Mouse (Mus musculus) intestine, postnatal 0 days (tissue): ENCODE results near the gene Sipa1l1. TPM values are rescaled to one million over a fixed set of nuclear protein-coding genes. Genes with fewer than 3 reads are reported as not detected.
A peak's percentile ranks its signal among the peaks of the same experiment; 100 is the strongest.

Experiments
- ATAC-seq: fragments of 200-750 bp; cut with Nextera tagmentation; 2 replicates; pipeline ENCODE4 v1.8.0; 2017; ENCODE audit warnings: mild to moderate bottlenecking, moderate TSS enrichment, moderate library complexity
- H3K27ac ChIP-seq: fragments of 300-500 bp; sonication (generic); 2 replicates; pipeline ENCODE4 v1.5.1; 2014; ENCODE audit warnings: mild to moderate bottlenecking, low read depth, low read length, moderate library complexity
- H3K27me3 ChIP-seq: fragments of 300-500 bp; sonication (generic); replicated peaks from 2 replicates; pipeline ENCODE4 v1.6.1; 2014; ENCODE audit warnings: low read length, mixed read lengths; ENCODE audit not compliant: control insufficient read depth, insufficient read depth
- H3K36me3 ChIP-seq: fragments of 300-500 bp; sonication (generic); 2 replicates; pipeline ENCODE4 v1.6.1; 2014; ENCODE audit warnings: mild to moderate bottlenecking, moderate library complexity; ENCODE audit not compliant: control insufficient read depth, insufficient read depth
- H3K4me1 ChIP-seq: fragments of 300-500 bp; sonication (generic); replicated peaks from 2 replicates; pipeline ENCODE4 v1.6.1; 2014; ENCODE audit warnings: antibody characterized with exemption, low read length, mixed read lengths; ENCODE audit not compliant: control insufficient read depth, insufficient read depth
- H3K4me2 ChIP-seq: fragments of 300-500 bp; sonication (generic); replicated peaks from 2 replicates; pipeline ENCODE4 v1.6.1; 2014; ENCODE audit warnings: low read depth, mild to moderate bottlenecking, moderate library complexity
- H3K4me3 ChIP-seq: fragments of 300-500 bp; sonication (generic); 2 replicates; pipeline ENCODE4 v1.5.1; 2014; ENCODE audit warnings: low read depth, low read length
- H3K9ac ChIP-seq: fragments of 300-500 bp; sonication (generic); 2 replicates; pipeline ENCODE4 v1.6.1; 2014; ENCODE audit warnings: mild to moderate bottlenecking, low read depth, low read length
- H3K9me3 ChIP-seq: fragments of 300-500 bp; sonication (generic); 2 replicates; pipeline ENCODE4 v1.6.1; 2016; ENCODE audit warnings: mixed run types; ENCODE audit not compliant: control insufficient read depth
- CTCF ChIP-seq: sonication (generic); IDR thresholded peaks from 2 replicates; pipeline ENCODE4 v1.5.1; 2016; ENCODE audit warnings: low read depth, mild to moderate bottlenecking, control low read depth, antibody characterized with exemption, moderate library complexity
- WGBS: fragments of 180-500 bp; shearing (Covaris S2); extraction: QIAGEN DNeasy Blood & Tissue Kit; methylation state at CpG from one replicate; pipeline ENCODE4 v1.1.7; 2014; 5-methylcytosine and 5-hydroxymethylcytosine counted together
- polyA plus RNA-seq: library from polyadenylated mRNA; unstranded; fragments of >200 nt; fragmentation: Nextera tagmentation; extraction: Ambion mirVana; gene quantifications from 2 replicates; pipeline ENCODE4 v1.2.1, GENCODE M21; 2015

Sipa1l1 gene
- polyA plus RNA-seq, 1 experiment from 2014 or later, result 10.2 TPM

DNA sequence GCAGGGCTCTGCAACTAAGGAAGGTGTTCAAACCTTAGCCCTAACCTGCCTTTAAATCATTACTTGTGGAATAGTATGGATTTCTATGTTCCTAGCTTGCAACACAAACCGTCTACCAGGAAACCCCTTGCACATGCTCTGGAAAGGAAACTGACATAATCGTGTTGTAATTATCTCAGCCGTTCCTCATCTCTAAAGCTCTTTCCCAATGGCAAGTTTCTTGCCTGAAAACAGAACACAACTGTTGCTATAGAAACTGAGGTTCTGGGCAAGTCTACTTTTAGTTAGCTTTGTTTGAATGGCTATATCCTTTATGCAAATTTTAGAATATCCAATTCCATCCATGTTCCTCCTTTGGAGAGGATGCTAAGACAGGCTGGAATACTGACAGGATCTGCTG is 217.9 kb downstream of the Sipa1l1 start:
- no peaks in the 10 kb centered on the region for H3K9me3 ChIP-seq
- H3K27ac ChIP-seq, result no peak overlapping the region
- no peaks in the 10 kb centered on the region for H3K27me3 ChIP-seq
- no peaks in the 10 kb centered on the region for H3K4me1 ChIP-seq
- no peak for ATAC-seq
- no peak for TF ChIP-seq CTCF
- H3K9ac ChIP-seq, result no peak overlapping the region
- H3K36me3 ChIP-seq, result peaks cover 6% of the 10 kb centered on the region; the same call in 1 of the 2 replicates
- WGBS, result 74% methylated on average over 3 of the region's 3 CpGs
- no peak overlapping the region for H3K4me3 ChIP-seq
- no peak overlapping the region for H3K4me2 ChIP-seq

DNA sequence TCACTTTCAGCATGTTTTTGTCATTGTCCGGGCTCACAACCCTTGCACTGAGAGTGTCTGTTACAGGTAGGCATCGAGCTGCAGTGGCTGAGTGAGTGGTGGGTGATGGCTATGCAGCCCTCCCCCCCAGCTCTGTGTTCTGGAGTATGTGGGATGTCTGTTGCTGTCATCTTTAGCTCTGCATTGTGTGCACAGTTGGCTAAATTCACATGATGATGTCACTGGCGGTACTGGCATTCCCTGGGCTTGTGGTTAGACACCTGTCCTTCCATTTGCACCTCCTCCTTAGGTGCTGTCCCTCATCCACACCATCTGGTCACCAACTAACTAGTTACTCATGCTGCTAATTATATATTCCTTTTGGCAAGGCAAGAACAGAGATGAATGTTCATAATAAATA is 218.5 kb downstream of the Sipa1l1 start:
- WGBS, result 95% methylated on average over 3 of the region's 3 CpGs
- H3K9ac ChIP-seq, result no peak overlapping the region
- peaks cover 6% of the 10 kb centered on the region; the same call in 1 of the 2 replicates for H3K36me3 ChIP-seq
- no peak overlapping the region for H3K27ac ChIP-seq
- no peak overlapping the region for H3K4me2 ChIP-seq
- H3K27me3 ChIP-seq, result no peaks in the 10 kb centered on the region
- no peak overlapping the region for H3K4me3 ChIP-seq
- no peaks in the 10 kb centered on the region for H3K4me1 ChIP-seq
- H3K9me3 ChIP-seq, result no peaks in the 10 kb centered on the region
- TF ChIP-seq CTCF, result no peak
- no peak for ATAC-seq

DNA sequence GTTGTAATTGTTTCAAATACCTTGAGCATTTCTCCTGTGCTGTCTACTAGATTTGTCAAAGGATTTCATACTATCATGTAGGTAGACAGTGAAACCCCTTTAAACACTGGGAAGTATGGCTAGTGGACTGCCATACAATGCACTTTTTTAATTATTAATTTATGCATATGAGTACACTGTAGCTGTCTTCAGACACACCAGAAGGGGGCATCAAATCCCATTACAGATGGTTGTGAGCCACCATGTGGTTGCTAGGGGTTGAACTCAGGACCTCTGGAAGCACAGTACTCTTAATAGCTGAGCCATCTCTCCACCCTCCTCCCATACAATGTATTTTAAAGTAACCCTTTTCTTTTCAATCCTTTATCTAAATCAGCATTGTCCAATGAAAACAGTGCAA is 219.0 kb downstream of the Sipa1l1 start:
- no peak overlapping the region for H3K9ac ChIP-seq
- H3K36me3 ChIP-seq, result peaks cover 6% of the 10 kb centered on the region; the same call in 1 of the 2 replicates
- no peaks in the 10 kb centered on the region for H3K9me3 ChIP-seq
- TF ChIP-seq CTCF, result no peak
- no peaks in the 10 kb centered on the region for H3K27me3 ChIP-seq
- H3K27ac ChIP-seq, result no peak overlapping the region
- peaks cover 2% of the 10 kb centered on the region; the same call in 1 of the 2 replicates for H3K4me1 ChIP-seq
- ATAC-seq, result no peak
- no peak overlapping the region for H3K4me2 ChIP-seq
- H3K4me3 ChIP-seq, result no peak overlapping the region

DNA sequence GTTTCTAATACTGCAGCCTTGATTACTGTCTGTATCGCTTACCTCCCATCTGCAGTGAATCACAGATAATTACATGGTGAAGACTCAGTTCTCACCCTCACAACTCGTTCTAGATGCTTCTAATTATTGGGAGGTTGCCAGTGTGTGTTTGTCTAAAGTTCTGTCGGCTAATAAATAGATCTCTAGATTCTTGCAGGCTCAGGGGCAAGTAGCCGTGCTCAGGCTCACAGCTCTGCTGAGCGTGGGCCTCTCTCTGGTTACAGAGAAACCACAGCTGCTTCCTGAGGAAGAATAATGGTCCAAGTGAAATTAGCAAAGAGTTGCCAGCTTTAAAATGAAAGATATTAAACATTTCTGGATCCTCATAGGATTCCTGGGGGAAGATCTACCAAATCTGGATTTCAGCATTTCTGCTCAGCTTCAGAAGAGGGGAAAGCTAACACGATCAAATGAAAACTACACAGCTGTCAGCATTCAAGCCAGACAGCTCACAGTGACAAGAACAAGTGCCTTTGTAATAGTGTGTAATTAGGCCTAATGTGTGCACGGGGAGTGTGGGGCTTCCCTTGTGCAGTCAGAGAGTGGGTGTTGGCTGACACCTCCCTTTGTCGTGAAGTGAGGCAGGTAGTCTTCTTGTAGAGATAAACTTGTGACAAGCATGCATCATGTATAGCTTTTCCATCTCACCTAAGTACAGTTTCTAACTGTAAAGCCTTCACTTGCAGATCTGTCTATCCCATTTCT is 225.2 kb downstream of the Sipa1l1 start:
- H3K27me3 ChIP-seq, result no peaks in the 10 kb centered on the region
- H3K27ac ChIP-seq, result no peak overlapping the region
- H3K4me1 ChIP-seq, result peaks cover 7% of the 10 kb centered on the region; the same call in 1 of the 2 replicates
- no peak overlapping the region for H3K4me3 ChIP-seq
- 34% methylated on average over 8 of the region's 8 CpGs for WGBS
- H3K4me2 ChIP-seq, result no peak overlapping the region
- H3K36me3 ChIP-seq, result no peaks in the 10 kb centered on the region; the same call in 1 of the 2 replicates
- H3K9me3 ChIP-seq, result no peaks in the 10 kb centered on the region
- no peak overlapping the region for H3K9ac ChIP-seq
- TF ChIP-seq CTCF, result no peak
- ATAC-seq, result no peak

DNA sequence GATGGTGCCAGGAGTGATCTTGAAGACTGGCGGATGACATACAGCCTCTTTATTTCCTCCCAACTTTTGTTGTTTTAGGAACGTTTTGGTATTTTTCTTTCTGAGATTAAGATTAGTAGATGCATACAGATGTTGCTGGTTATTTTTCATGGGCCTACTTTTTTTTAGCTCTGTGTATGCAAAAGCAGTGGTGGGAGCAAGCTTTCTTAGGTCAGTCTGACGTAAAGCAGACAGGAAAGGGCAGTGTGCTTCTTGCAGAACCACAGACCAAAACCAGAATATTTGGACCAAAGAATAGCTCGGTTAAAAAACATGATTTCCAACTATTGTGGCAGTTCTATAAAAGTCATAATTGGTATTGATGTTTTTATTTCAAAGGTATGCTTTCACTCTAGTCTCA is 226.1 kb downstream of the Sipa1l1 start:
- 82% methylated on average over 4 of the region's 4 CpGs for WGBS
- Histone ChIP-seq H3K9ac (no peak overlapping the region), H3K4me1 (peaks cover 10% of the 10 kb centered on the region; the same call in 1 of the 2 replicates), H3K9me3 (no peaks in the 10 kb centered on the region), H3K4me3 (no peak overlapping the region), H3K4me2 (no peak overlapping the region), H3K27me3 (no peaks in the 10 kb centered on the region), H3K36me3 (no peaks in the 10 kb centered on the region; the same call in 1 of the 2 replicates), H3K27ac (no peak overlapping the region)
- no peak for ATAC-seq
- no peak for TF ChIP-seq CTCF

DNA sequence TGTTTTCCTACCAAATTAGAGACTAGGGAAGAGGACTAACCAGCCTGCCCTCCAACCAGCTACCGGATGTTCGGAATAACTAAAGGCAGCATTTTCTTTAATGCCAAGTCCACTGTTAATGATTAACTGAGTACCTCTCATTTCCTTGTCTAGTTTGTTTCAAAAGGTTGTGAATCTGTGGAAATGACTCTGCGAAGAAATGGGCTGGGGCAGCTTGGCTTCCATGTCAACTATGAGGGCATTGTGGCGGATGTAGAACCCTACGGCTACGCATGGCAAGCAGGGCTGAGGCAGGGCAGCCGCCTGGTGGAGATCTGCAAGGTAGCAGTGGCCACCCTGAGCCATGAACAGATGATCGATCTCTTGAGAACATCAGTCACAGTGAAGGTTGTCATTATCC is 228.1 kb downstream of the Sipa1l1 start:
- H3K9me3 ChIP-seq, result no peaks in the 10 kb centered on the region
- H3K4me2 ChIP-seq, result peak overlapping the region; percentile 57
- no peak overlapping the region for H3K4me3 ChIP-seq
- peak; percentile 69 for TF ChIP-seq CTCF
- H3K36me3 ChIP-seq, result no peaks in the 10 kb centered on the region; the same call in 1 of the 2 replicates
- ATAC-seq, result peak; percentile 63
- 48% methylated on average over 8 of the region's 8 CpGs for WGBS
- H3K27ac ChIP-seq, result peak overlapping the region; percentile 79
- H3K9ac ChIP-seq, result no peak overlapping the region
- H3K4me1 ChIP-seq, result peaks cover 10% of the 10 kb centered on the region; the same call in 1 of the 2 replicates
- no peaks in the 10 kb centered on the region for H3K27me3 ChIP-seq
